Mouse (Mus musculus): ENCODE measurements around the gene E2f8.

E2f8 gene

GRCm38 (mm10) chr7:48821654-48822053 lies 59.7 kb downstream of the E2f8 start:
- no peak for DNase-seq (ENCODE audit: low read depth, low spot score)

Data from embryo, embryonic 11.5 days (tissue).